Mouse (Mus musculus) ES-Bruce4 (cell line): ENCODE data around the gene Galns.

Experiments
- CTCF ChIP-seq: IDR thresholded peaks from one replicate; pipeline ENCODE4 v1.8.1; 2011; ENCODE audit warnings: low read depth, low read length
- EP300 ChIP-seq: IDR thresholded peaks from 2 replicates; pipeline ENCODE4 v1.6.1; 2011; ENCODE audit warnings: low read depth, low read length; ENCODE audit not compliant: insufficient read depth

DNA sequence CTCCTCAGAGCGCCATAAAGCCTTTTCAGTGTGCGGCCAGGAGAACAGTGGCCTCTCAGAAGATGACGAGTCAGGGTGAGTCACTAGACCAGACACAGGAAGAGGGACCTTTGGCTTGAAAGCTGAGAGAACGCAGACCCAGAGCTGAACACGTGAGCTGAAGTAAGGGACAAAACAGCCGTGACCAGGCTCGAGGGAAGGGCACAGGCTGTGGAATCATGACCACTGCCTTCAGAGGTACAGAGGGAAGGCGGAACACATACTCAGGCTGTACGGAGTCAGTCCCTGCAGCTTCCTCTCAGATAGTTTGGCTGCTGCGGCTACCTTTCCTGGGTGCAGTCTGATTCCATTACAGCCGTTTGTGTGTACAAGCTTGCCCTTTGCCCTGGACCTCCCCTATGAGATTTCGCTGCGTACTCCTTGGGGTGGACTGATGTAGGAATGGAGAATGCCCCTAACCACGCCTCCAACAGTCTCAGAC lies 25.8 kb downstream of the Galns start:
- TF ChIP-seq CTCF: no peak
- no peak for TF ChIP-seq EP300
